Mouse (Mus musculus) cerebellum, postnatal 4 days (tissue): ENCODE results near the gene Kcnb1.
A peak's percentile ranks its signal among the peaks of the same experiment; 100 is the strongest.
"Not testable (repeated sequence)": the region's sequence is repeated elsewhere in the genome, so short reads cannot be mapped to it uniquely, and the experiment has no call there.

Experiments
- DNase-seq, 2 experiments: peaks; one replicate each; pipeline ENCODE4 v3.0.0; 2022; ENCODE audit warnings: low spot score in 2 of 2, mixed read lengths in 1 of 2

Kcnb1 gene

GRCm38 (mm10) chr2:167205918-167206629 is 16.1 kb upstream of the Kcnb1 start:
- DNase-seq, result no peak

- not testable (repeated sequence) for DNase-seq
Measured at GRCm38 (mm10) chr2:167204686-167205085, 14.7 kb upstream of the Kcnb1 start.

GRCm38 (mm10) chr2:167203505-167204166 is 13.7 kb upstream of the Kcnb1 start:
- no peak for DNase-seq

DNA sequence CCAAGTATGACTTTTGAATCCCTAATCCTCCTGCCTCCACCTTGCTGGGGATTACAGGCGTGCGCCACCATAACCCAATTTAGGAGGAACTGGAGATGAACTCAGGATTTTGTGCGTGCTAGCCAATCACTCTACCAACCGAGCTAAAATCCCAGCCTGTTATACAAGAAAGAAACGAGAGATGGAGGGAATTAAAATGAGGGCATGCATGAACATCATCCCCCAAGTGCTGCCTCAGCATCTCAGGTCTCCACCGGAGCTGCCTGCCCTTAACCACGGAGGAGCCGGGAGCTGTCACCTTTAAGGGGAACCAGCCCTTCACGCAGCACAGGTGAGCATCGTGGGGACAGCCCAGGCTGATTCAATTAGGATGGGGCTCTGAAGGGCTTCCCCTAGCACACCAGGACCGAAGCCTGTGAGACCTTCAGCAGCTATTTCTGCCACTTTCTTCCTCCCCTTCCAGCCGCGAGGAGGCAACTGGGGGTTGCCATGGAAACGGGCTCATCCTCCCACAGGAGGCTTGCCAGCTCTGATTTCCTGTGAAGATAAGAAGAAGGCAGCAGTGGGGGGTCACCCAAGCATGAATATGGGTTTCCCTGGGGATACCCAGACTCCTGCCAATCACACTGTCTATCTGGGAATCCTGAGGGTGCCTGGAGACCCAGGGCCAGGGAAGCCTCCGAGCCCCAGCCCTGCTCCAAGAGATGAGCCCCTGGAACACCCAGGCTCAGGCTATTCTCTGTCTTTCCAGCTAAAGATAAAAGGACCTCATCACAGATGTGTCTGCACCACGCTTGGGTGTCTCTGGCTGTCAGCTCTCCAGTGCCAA is 11.7 kb upstream of the Kcnb1 start:
- peak in 1 of 2 experiments; percentile 56 for DNase-seq

GRCm38 (mm10) chr2:167198660-167199427 is 8.9 kb upstream of the Kcnb1 start:
- DNase-seq, result no peak

DNA sequence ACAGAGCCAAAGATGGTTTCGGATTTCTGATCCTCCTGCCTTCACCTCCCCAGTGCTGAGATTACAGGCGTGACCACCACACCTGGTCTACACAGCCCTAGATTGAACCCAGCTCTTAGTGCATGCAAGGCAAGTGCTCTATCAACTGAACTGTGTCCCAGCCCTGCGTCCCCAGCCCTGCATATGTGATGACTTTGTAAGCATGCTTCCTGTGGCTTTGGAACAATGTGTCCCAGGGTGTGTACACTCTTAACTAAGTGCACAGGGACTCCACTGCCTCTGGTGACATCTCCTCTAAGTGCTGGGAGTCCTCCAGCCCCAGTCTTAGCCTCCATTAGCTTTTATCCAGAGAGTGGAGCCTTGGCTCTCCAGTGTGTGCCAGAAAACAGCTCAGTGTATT is 3.4 kb upstream of the Kcnb1 start:
- no peak for DNase-seq

- peak in 1 of 2 experiments; percentile 22 for DNase-seq
Measured at GRCm38 (mm10) chr2:167189291-167190075, 472 bp downstream of the Kcnb1 start.

DNA sequence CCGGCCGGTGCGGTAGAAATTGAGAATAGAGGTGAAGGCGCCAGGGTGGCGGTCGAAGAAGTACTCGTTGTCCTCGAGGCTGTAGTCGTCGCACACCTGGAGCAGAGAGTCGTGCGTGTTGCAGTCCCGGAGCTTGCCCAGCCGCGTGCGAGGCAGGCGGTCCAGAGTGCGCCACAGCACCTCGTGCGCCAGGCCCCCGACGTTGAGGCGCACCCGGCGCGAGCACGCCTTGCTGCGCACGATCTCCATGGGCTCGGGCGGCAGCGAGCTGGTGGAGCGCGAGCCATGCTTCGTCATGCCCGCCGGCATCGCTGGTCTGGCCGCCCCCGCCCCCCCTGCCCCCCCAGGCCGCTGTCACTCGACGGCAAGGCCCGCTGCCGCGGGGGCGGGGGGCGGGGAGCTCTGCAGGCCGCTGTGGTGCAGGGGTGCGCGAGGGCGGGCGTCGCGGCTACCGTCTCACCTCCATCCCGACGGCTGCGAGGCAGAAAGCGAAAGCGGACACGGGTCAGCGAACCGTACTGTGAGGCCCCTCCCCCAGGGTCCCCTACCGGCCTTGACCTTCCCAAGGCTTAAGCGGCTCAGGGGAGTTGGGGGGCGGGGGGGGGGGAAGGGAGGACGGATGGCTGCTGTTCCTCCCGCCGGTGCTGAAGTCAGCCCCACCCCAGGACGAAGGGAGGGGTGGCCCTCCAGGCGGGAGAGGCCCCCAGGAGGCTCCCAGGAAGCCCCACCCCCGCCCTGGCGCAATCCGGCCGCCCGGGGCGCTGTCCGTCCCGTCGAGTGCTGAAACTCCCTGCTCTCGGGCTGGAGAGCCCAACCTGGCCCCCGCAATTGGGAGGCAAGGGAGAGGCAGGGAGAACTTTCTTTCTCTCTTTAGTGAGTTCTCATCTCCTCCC is 1.4 kb downstream of the Kcnb1 start:
- DNase-seq, result peak; percentile 46

- DNase-seq, result no peak
Measured at GRCm38 (mm10) chr2:167187119-167187518, 2.8 kb downstream of the Kcnb1 start.

- DNase-seq, result no peak
Measured at GRCm38 (mm10) chr2:167186544-167186943, 3.4 kb downstream of the Kcnb1 start.

DNA sequence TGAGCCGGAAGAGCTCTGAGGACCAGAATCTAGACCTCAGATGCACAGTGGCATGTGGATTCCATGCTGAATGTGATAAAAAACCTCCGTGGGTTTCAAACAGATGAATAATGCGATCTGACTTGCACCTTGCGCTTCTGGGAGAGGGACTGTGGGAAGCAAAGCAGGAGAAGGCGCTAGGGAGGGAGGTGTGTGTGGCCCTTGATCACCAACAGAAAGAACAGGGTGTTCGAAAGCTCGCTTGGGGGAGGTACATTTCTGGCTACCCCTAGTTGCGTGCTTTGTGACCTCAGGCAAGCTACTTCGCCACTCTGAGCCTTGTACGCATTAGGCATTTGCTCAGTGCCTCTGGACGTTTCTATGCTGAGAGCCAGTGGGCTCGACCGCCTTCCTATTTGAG is 4.0 kb downstream of the Kcnb1 start:
- DNase-seq, result no peak

- no peak for DNase-seq
Measured at GRCm38 (mm10) chr2:167185432-167185831, 4.5 kb downstream of the Kcnb1 start.

GRCm38 (mm10) chr2:167181662-167182389 is 8.1 kb downstream of the Kcnb1 start:
- DNase-seq, result no peak

DNA sequence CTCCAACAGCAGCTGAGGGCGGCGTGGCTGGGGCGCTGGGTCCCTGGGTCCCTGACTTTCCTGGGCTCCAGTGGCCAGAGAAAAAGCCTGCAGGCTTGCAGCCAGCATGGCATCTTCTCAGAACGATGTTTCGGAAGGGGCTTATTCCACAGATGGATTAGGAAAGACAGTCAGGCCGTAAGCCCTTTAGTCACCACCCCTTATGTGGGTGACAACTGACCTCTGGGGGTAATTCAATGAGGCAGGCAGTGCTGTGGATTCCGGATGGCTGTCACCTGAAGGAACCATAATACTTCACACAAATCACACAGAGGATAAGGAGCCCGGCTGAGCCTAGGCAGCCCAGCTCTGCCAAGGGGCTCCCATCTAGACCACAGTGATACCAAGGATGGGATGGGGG is 8.9 kb downstream of the Kcnb1 start:
- DNase-seq, result no peak

DNA sequence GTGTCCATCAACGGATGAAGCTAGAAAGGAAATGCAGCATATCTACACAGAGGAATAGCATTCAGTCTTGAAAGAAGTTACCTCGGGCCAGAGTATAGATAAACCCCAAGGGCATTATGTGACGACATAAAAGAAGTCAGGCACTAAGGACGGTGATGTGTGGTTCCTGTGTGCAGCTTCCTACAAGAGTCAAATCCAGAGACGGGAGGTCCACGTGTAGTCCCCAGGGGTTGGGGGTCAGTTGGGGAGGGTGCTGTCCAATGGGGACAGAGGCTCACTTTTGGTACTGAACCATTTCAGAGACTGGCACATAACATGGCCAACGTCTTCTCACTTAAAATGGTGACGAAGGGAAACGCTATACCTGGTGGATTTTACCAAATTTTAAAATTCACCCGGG is 10.7 kb downstream of the Kcnb1 start:
- DNase-seq, result no peak

DNA sequence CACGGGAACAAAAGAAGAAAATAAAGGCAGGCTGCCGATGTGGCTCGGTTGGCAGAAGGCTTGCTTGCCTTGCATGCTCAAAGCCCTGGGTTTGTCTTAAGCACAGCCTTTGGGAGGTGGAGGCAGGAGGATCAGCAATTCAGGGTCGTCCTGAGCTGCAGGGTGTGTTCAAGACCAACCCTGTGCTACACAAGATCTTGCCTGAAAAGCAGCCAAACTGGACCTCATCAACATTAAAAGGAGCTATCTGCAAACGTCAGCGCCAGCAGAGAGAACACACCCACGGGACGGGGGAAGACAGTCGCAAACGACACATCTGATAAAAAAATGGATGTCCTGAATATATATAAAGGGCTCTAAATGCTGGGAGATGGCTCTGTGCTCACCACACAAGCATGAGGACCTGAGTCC is 12.7 kb downstream of the Kcnb1 start:
- no peak for DNase-seq

DNA sequence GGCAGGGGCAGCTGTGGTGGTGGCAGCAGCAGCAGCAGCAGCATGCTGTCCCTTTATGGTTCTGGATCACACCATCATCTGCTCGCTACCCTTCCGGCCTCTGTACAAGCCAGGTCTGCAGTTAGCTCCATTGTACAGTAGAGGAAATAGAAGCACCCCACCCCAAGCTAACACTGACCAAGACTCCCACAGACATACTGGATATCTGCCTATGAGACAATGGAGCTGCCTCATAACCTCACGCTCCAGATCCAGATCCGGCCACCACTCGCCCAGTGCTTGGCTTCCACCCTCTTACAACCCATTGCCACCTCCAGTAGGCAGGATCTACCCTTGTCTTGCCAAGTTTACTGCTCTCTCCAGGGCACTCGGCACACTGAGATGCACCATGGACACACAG is 14.7 kb downstream of the Kcnb1 start:
- no peak for DNase-seq

- no peak for DNase-seq
Measured at GRCm38 (mm10) chr2:167173051-167173875, 16.7 kb downstream of the Kcnb1 start.
